Mouse (Mus musculus): Measurements from ENCODE around the gene C2cd2l. TPM values are rescaled to one million over a fixed set of nuclear protein-coding genes. Genes with fewer than 3 reads are reported as not detected.
A peak's percentile ranks its signal among the peaks of the same experiment; 100 is the strongest.
"Not testable (repeated sequence)": the region's sequence is repeated elsewhere in the genome, so short reads cannot be mapped to it uniquely, and the experiment has no call there.

Gene C2cd2l
- 10 to 100 TPM; 12.0 to 12.2 TPM for total RNA-seq (2021)
- long read RNA-seq, experiment 1, full-length matches to known transcripts, result 2 of 6 reads
- long read RNA-seq, experiment 1, partial matches to known transcripts, result 2 of 6 reads
- long read RNA-seq, experiment 1, other reads (novel, unspliced or antisense), result 2 of 6 reads
- long read RNA-seq, experiment 2, full-length matches to known transcripts, result 2 of 5 reads
- long read RNA-seq, experiment 2, partial matches to known transcripts, result 2 of 5 reads
- long read RNA-seq, experiment 2, other reads (novel, unspliced or antisense), result 1 of 5 reads

DNA sequence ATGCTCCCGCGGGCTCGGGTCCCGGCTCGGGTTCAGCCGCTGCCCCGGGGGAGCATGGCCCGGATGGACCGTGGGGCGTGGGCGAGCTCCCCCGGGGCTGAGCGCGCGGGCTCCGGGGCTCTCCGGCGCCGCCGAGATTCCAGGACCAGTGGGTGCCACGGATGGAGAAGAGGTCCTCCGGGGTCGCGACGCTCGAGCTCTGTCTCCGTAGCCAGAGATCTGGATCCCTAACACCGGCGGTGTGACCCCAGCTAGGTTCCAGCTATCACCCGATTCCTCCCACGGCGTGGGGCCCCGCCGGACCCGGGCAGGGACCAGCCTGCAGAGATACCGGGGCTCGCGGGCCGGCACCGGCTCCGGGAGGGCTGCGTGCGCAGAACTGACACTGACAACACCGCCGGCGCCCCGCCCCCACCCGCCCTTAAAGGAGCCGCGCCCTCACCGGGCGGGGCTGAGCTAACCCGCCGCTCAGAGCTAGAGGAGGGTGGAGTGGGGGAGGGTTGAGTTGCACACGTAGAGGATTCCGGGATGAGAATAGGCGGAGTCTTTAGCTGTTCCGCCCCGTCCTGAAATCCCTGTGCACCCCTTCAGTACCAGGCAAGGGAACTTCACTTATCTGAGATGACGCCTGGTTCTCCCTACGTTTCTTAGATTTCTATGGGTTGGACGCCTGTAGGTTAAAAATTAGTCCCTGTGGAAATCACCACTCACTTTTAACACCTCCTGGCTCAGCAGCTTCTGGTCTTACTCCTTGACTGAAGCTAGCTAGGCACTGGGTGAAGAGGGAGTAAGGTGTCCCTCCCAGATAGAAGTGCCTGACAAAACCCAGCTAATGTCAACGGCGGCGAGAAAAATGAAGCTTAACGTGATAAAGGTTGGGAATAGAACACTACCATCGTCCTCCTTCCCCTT lies at the start of gene C2cd2l:
C2cd2l (minus strand) TSS at position 399 of the 912 bp plus-strand sequence.
- DNase-seq, result peak; percentile 93

DNA sequence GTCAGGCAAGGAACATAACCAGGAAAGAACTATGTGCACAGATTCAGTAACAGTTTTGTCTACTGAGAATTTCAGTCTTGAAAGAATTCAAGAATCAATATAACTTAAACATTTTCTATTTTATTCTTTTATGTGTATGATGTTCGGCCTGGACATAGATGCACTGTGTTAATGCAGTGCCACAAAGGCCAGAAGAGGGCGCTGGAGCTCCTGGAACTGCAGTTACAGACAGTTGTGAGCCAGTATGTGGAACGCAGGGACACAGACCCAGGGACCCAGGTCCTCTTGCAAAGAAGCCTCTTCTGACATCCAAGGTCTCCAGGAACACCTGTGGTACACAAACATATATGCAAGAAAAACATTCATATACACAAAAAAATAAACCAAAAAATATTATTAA lies 44.4 kb upstream of the C2cd2l start:
- DNase-seq, result no peak

DNA sequence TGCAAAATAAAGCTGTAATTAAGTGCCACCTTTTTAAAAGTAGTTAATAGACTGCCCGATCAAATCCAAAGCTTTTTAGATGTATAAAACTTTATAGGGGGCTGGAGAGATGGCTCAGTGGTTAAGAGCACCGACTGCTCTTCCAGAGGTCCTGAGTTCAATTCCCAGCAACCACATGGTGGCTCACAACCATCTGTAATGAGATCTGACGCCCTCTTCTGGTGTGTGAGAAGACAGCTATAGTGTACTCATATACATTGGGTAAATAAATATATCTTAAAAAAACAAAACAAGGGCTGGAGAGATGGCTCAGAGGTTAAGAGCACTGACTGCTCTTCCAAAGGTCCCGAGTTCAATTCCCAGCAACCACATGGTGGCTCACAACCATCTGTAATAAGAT lies 41.8 kb upstream of the C2cd2l start:
- DNase-seq, result not testable (repeated sequence)

DNA sequence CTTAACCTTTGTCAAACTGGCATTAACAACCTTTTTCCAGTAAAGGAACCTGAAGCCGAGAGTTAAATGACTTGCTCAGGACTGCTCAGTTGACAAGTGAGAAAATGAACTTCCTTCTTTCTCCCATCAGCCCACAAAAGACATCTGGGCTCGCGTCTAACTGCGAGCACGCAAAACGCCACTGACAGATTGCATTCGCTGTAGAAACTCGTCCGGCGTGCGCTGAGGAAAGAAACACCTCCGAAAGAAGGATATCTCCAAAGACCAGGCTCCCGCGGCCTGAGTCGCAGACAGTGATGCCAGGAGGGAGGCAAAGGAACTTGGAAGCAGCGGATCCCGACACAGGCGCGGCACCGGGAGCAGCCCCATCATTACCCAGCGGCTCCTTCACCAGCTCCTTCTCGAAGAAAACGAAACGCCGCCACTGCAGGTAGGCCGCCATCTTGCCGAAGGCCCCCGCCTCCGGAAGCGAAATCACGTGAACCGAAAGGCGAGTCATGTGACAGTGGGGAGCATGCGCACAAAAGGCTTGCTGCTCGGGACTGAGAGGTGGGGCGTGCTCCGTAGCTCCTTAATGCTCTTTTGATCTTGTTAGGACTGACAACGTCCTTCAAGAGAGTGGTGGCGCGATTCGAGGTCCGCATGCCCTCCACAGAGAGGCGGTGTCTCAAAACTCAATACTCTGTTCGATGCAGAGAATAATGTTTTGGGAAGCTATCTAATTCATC lies 41.3 kb upstream of the C2cd2l start, which contains the start of gene Vps11:
Vps11 (minus strand) TSS at position 481 of the 728 bp plus-strand sequence.
- peak; percentile 93 for DNase-seq

DNA sequence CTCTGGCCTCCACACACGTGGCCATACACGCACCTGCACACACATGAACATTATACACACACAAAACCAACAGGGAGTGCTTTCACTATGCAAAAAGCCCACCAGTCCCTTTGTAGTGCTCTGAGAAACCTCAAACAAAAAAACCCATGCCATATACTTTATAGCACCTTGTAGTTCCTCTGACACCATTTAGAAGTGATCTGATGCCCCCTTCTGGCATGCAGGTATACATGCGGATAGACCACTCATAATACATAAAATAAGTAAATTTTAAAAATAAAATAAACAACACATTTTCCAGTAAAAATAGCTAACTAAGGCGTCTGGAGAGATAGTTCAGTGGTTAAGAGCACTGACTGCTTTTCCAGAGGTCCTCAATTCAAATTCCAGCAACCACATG lies 37.1 kb upstream of the C2cd2l start:
- no peak for DNase-seq

DNA sequence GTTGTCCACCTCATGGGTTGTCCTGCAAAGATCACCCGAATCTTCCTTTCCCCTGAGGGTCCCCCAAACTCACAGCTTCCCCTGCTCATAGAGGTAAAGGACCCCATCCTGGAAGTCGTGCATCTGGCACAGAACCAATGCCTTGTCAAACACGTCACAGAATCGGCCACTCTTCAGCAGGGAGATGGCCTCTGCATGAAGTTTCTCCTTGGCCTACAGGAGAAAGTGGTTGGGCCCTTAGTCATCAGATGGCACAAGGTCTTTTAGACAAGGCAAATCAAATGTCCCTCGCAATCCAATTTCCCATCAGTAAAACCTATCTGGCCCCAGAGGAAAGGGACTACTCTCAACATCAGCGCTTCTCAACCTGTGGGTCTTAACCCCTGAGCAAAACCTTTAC lies 33.1 kb upstream of the C2cd2l start:
- no peak for DNase-seq

DNA sequence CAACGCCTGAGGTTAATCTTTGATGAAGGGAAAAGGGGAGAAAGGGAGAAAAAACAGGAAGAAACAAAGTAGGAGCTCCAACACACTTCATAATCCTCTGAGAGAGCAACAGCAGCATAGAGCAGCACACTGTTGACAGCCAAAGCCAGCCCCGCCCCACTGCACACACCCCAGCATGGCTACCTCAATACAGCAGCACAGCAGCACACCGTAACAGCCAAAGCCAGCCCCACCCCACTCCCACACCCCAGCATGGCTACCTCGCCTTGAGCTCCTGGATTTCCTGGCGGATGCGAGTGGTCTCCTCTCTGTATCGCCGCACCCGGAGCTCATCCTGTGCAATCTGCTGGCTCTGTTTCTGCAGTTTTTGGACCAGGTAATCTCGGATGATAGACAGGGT lies 32.3 kb upstream of the C2cd2l start:
- DNase-seq, result no peak

DNA sequence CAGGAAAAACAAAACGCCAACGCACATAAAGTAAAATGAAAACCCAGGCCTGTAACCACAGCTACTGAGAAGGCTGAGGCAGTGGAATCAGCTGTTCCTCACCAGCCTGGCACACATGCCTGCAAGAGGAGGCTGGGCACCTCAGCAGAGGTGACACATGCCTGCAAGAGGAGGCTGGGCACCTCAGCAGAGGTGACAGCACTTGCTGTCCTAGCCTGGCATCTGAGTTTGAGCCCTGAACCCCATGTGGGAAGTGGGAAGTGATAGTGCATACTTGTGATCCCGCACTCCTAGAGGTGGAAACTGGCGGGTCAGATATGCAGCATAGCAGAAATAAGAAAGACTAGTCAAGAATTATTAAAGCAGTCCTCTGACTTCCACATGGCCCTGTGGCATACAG lies 31.3 kb upstream of the C2cd2l start:
- no peak for DNase-seq

DNA sequence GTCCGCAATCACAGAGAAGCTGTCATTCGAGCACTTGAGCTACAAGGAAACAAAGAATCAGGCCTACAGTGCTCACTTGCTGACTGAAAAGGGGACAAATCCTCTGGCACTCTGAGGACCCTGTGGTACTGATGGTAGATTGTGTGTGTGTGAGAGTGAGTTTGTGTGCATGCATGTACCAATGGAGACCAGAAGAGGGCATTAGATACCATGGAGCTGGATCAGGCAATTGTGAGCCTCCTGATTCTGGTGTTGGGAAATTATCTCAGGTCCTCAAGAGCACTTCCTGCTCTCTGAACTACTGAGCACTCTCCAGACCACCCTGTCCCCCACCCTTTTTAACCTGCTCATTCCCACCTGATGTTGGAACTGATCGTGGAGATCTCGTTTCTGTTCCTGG lies 28.5 kb upstream of the C2cd2l start:
- DNase-seq, result no peak

DNA sequence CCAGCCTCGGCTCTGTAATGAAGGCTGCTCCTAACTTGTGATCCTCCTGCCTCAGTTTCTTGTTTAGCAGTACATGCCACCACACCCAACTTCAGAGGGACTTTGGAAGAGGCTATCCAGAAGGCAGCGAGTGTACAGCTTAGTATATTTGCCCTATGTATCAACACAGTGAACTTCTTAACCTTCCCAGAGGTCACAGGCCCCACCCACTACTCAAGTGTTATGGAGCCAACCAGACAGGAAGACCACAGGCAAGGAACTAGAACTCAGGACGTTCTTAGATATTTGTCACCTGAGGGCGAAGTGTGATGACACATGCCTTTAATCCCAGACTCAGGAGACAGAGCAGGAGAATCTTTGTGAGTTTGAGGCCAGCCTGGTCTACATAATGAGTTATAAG lies 27.5 kb upstream of the C2cd2l start:
- no peak for DNase-seq

DNA sequence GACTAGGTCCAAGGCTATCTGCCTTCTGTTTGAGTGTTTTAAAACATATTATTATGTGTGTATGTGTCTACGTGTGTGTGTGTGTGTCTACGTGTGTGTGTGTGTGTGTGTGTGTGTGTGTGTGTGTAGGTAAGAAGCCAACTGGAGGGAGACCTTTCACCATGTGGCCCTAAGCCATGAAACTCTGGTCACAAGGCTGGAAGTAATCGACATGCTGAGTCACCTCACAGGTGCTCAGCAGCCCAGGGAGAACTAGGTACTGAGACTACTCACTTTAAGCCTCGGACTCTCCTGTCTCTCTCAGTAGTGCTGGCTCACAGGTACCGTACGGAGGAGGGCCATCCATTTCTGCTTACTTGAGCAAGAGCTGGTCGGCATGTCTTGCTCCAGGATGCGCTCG lies 27.1 kb upstream of the C2cd2l start:
- DNase-seq, result no peak

DNA sequence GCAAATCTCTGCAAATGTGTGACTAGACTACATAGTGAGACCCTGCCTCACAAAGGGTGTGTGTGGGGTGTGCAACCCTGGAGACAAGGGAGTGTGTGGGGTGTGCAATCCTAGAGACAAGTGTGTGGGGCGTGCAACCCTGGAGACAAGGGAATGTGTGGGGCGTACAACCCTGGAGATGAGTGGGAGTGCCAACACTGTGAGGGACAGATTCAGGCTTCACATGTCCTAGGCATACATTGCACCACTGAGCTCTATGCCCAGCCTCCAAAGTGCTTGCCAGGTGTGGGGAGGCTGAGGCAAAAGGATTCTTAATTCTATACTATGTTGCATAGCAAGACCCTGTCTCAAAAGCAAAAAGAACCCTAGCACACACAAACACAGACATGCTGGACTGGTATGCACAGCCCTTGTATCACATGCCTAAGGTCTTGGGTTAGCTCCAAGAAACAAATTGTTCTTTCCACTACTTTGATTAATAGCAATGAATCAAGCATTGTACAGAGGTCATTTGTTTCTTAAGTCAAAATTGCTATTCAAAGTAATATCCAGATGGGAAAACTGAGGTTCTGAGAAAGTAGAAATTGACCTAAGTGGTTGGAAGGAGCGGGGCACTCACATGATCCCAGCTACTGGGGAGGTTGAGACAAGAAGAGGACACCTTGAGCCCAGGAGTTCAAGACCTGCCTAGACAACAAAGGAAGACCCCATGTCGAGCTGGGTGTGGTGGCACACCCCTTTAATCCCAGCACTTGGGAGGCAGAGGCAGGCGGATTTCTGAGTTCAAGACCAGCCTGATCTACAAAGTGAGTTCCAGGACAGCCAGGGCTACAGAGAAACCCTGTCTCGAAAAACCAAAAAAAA lies 25.7 kb upstream of the C2cd2l start:
- DNase-seq, result no peak

DNA sequence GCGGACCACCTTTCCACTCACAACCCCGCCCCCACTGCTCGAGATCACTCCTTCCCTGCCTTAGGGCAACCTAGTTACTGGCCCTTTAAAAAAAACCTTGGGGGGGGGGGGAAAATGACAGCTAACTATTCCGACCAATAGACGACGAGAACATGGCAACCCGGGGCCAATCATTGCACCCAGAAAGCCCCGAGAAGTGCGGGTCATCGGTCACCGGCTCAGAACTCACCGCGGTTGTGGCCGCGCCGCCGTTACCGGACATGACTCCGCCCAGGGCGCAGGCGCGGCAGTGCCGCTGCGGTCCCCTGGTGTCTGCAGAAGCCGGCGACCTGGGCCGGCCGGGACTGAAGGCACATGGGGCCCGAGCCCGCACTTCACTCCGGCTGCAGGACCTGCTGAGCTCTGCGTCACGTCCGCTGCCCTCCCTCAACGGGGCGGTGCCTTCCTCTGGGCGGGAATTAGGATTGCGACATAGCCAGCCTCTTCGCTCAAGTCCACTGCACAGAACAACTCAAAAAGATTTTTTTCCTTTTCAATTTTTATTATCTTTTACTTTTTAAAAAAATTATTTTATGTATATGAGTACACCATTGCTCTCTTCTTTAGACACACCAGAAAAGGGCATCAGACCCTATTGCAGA lies 23.8 kb upstream of the C2cd2l start, which contains the start of gene Hmbs:
Hmbs (minus strand) TSS at position 448 of the 641 bp plus-strand sequence.
- DNase-seq, result peak; percentile 92

DNA sequence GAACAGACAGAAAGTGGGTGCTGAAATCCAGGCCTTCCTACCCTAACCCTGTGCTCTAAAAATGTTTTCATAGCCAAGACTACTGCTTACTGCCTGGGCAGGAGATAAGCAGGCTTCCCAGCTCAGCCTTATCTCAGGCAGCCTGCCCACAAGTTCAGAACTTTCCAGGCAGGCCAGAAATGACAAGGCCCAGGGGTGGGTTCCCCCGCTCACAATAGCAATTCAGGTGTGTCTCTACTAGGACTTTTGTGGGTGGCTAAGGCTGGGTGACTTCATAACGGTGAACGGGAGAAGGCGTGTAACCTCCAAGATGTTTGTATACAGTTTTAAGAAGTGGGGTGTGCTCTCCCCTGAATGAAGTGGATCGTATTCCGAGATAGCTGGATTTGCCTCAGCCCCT lies 23.2 kb upstream of the C2cd2l start:
- no peak for DNase-seq

DNA sequence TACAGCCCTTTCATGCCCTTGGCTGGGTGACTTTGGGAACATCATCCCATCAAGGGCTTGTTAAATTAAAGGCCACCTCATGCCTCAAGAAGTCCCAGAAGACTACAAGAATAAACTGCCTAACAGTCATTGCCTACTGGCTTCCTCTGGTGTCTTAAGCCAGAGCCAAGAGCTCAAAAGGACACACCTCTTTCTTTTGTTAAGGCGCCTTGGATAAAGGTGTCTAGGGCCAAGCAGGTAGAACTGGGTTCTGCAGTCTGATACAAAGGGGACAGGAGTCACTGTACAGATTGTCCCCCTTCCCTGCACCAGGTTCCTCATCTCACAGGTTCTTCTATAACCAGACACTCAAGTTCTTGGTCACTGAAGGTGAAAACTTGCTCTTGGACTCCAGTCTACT lies 22.5 kb upstream of the C2cd2l start:
- DNase-seq, result no peak

DNA sequence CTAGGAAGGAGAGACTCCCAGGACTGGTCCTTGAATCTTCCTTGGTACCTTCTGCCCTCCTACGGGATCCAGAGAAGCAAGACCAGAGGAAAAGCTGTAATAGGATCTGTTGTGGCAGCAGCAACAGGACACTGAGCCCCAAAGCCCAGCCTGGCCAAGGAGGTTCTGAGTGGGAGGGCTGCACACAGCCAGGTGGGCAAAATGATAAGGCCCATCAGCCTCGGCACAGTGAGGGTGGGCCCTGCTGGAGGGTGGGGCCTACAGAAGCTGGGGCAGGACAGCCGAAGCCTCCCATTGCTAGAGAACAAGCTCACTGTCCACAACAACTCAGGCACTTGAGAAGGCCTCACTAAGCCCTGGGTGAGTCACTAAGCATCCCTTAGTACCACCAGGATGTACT lies 22.1 kb upstream of the C2cd2l start:
- DNase-seq, result no peak

DNA sequence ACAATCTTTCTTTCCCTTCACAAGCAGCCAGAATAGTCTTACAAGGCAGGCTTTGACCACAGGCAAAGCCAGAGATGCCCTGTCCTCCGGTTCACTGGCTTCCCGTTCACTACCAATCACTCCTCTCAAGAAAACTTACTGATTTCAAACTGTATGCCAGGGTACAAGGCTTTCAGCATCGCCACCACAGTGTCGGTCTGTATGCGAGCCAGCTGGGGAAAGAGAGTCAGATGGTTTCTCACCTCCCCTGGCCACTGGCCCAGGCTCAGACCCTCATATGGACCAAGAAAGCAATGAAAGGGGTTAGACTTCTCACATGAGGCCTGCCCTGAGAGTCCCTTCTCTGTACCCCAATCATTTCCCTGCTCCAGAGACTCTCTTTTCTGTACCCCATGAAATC lies 21.4 kb upstream of the C2cd2l start:
- no peak for DNase-seq

DNA sequence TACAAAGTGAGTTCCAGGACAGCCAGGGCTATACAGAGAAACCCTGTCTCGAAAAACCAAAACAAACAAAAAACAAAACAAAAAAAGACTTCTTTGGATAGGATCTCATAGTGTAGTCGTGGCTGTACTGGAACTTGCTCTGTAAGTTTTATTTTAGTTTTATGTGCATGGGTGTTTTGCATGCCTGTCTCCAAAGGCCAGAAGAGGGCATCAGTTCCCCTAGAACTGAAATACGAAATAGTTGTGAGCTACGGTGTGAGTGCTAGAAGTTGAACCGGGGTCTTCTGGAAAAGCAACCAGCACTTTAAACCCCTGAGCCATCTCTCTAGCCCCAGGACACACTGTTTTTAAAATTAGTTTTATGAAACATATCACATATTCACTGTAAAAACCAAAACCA lies 18.5 kb upstream of the C2cd2l start:
- no peak for DNase-seq

DNA sequence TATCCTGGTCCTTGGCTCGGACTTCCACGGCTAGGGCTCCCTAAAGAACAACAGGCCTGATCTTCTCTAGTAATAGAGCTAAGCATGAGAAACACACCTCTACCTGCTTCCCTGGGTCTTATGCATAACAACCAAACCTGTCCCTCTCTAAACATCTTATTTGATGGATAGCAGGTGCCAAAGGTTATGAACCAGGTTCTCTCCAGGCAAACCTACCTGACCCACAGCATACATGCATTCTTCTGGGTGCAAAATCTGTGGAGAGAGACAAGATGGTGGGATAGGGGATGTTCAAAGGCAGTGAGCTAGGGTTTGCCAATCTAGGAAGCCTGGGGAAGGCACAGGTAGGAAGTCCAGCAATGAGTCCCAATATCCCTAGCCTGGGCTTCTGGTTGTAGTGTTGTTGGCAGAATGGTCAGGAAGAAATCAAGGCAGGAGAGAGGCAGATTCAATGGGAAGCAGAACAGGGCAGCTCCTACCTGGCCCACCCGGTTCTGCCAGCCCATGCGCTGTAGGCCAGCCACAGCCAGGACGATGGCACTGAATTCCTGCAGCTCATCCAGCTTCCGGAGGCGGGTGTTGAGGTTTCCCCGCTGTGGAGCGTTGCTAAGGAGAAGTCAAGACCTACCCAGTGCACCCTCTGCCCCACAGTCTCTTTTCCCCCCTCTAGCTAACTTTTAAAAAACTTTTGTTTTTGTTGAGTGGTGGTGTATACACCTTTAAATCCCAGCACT lies 17.5 kb upstream of the C2cd2l start:
- DNase-seq, result no peak

DNA sequence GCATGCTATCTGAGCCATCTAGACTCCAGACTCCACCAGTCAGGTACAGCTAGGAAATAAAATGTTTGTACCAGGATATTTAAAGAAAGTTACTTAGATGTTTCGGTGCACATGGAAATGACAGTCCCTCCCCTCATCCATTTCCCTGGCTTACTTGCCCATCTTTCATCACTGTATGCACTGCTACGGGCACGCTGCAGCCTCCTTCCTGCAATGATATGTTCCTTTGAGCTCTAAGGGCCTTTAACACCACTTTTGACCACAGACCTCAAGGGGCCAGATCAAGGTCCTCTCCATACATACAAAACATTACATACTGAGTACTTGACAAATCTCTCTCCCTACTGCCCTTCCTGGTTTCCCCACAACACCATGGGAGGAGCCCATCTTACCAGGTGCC lies 16.9 kb upstream of the C2cd2l start:
- DNase-seq, result no peak

DNA sequence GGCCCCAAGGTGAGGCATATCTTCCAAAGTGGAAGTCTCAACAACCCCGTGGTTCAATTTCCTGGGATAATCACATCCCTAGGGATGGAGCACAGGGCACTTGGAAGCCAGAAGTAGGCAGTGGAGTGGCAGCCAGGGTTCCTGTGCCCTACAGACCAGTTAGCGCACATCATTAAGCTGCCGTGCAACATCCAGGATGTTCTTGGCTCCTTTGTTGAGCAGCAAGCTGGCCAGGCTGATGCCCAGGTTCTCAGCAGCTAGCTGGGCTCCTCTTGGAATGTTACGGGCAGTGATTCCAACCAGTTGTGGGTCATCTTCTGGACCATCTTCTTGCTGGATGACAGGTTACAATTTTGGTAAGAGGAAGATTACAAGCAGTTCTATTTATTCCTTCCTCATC lies 16.4 kb upstream of the C2cd2l start:
- not testable (repeated sequence) for DNase-seq

Measured in gastrocnemius, postnatal 25 days (tissue).